25 mouse cellular contexts compared by ENCODE assay signal in genomic region chr10:9607155-9607554, GRCm38 (mm10).
"Had no signal": no experiment of that assay in that cellular context is flagged by ENCODE, and none has a peak within 500 bp of the region (broad histone marks: within the 10 kb centered on the region; RNA-seq: fewer than 3 reads in every experiment).

No protein-coding gene starts in this region.

- H3K4me1 ChIP-seq: hindbrain, embryonic 10.5 days; hindbrain, embryonic 12.5 days; limb, embryonic 10.5 days; limb, embryonic 12.5 days; liver, embryonic 13.5 days; liver, embryonic 15.5 days had no signal

- ATAC-seq: hindbrain, embryonic 16.5 days; inflammation-experienced regulatory T-cells, adult 6 months had no signal

- H3K27me3 ChIP-seq: hindbrain, embryonic 12.5 days; limb, embryonic 12.5 days; liver, embryonic 13.5 days; liver, embryonic 15.5 days had no signal

- DNase-seq: gastrocnemius, postnatal 14 days; gastrocnemius, postnatal 36 days; heart, adult 11 months; heart, adult 2 months; heart, postnatal 10 days; heart, postnatal 4 days; kidney, adult 18-20 months; kidney, adult 8-10 months; kidney, postnatal 10 days; kidney, postnatal 25 days; kidney, postnatal 4 days; liver; liver, embryonic 13.5 days had no signal

- H3K36me3 ChIP-seq: hindbrain, embryonic 10.5 days; hindbrain, embryonic 12.5 days; limb, embryonic 10.5 days; limb, embryonic 12.5 days; liver, embryonic 13.5 days; liver, embryonic 15.5 days had no signal

- H3K4me2 ChIP-seq: heart, embryonic 11.5 days; hindbrain, embryonic 12.5 days; hindbrain, embryonic 14.5 days; limb, embryonic 12.5 days; liver, embryonic 11.5 days; liver, embryonic 13.5 days; liver, embryonic 15.5 days had no signal

- H3K27ac ChIP-seq: heart, adult 2 months; hindbrain, embryonic 10.5 days; hindbrain, embryonic 12.5 days; hindbrain, embryonic 14.5 days; layer of hippocampus, adult 2 months; left cerebral cortex, adult 2 months; limb, embryonic 10.5 days; limb, embryonic 12.5 days; liver, embryonic 13.5 days; liver, embryonic 15.5 days had no signal

- H3K4me3 ChIP-seq: heart, adult 2 months; hindbrain, embryonic 10.5 days; hindbrain, embryonic 12.5 days; layer of hippocampus, adult 2 months; left cerebral cortex, adult 2 months; limb, embryonic 10.5 days; limb, embryonic 12.5 days; liver, embryonic 13.5 days; liver, embryonic 15.5 days had no signal

- H3K9ac ChIP-seq: hindbrain, embryonic 12.5 days; hindbrain, embryonic 14.5 days; limb, embryonic 12.5 days; liver, embryonic 13.5 days; liver, embryonic 15.5 days had no signal

- H3K9me3 ChIP-seq: hindbrain, embryonic 10.5 days; hindbrain, embryonic 12.5 days; limb, embryonic 10.5 days; limb, embryonic 12.5 days; liver, embryonic 13.5 days; liver, embryonic 15.5 days had no signal
